Mouse (Mus musculus): Measurements from ENCODE around the gene Ptbp3. TPM values are rescaled to one million over a fixed set of nuclear protein-coding genes. Genes with fewer than 3 reads are reported as not detected.
"Not testable (repeated sequence)": the region's sequence is repeated elsewhere in the genome, so short reads cannot be mapped to it uniquely, and the experiment has no call there.

Gene Ptbp3
- polyA plus RNA-seq, 1 experiment from 2014 or later, result 19.9 TPM

DNA sequence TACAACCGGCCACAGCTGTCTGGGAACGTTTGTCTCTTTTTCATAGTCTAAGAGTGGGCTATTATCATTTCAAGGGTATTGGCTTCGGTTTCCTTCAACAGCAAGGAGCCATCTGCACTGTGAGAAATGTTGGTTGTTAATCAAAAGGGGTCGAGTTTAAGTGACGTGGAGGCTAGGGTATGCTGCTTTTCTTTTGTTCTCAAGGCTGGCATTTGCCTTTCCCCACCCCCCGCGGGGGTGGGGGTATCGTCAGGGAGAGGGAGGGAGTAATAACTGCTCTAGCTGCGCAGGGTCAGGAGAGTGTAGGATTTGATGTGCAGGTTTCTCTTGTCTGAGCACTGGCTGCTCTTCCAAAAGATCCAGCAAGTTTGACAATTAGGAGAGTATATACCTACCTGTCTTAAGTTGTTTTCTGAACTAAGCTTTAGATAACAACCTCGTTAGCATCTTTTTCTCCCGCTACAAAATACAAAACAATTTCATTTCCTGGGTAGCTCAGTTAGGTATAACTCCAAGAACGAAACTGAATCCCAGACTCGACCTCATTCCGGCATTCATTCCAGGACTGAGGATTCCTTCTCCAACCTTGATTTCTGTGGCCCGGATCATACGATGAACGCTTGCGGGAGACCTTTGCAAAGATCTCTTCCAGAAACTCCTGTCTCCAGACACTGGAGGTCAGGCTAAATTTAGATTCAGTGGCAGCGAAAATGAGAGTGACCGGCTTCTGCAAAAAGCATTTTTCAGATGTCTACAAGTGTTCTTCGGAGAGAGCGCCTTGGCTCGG lies 31.5 kb upstream of the Ptbp3 start:
- Histone ChIP-seq H3K36me3 (ENCODE audit: control insufficient read depth, insufficient read depth, low read length) (no peaks in the 10 kb centered on the region), H3K9ac (replicated peaks; ENCODE audit: low read depth, low read length) (peak overlapping the region; percentile 69), H3K4me3 (ENCODE audit: low read depth, low read length) (peak overlapping the region; percentile 70), H3K27ac (ENCODE audit: low read depth, low read length) (peak overlapping the region; percentile 87), H3K4me1 (ENCODE audit: control insufficient read depth, insufficient read depth, low read length) (peaks cover 8% of the 10 kb centered on the region), H3K9me3 (ENCODE audit: control insufficient read depth, low read length) (no peaks in the 10 kb centered on the region), H3K4me2 (ENCODE audit: low read depth, low read length) (peak overlapping the region; percentile 84), H3K27me3 (ENCODE audit: control insufficient read depth, insufficient read depth, low read length) (no peaks in the 10 kb centered on the region)
- WGBS, result 2% methylated on average over 23 of the region's 23 CpGs
- ATAC-seq (ENCODE audit: low read depth), result peak; percentile 60

DNA sequence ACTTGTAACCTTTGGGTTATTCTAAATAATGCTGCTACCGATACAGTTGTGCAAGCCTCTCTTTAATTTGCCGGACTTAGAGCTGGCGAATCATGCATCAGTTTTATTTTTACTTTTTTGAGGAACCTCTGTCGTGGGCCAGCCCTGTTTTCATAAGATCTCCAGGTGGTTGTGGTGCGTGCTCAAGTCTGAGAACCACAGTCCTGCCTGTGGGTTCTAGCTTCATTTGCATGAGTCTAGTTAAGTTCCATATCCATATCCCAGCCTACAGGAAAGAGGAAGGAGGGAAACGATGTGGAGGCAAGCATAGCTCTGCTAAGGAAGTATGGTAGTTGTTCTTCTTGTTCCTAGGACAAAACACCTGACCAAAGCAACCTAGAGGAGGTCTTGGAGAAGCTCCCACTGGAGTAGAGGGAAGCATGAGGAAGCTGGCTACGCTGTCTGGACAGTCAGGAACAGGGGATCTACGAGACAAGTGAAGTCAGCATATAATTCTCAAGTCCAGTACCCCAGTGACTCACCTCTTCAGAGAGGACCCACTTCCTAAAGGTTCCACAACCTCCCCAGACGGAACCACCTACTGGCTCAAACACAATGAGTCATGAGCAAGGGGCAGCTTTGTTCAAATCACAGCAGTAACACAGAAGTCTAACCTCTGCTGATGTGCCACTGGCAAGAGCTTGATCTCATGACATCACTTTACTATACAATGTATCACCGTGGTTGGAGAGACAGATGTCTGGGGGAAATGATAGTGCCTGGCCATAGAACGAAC lies 26.2 kb upstream of the Ptbp3 start:
- 87% methylated on average over 11 of the region's 11 CpGs for WGBS
- Histone ChIP-seq H3K9ac (replicated peaks; ENCODE audit: low read depth, low read length) (no peak overlapping the region), H3K4me2 (ENCODE audit: low read depth, low read length) (no peak overlapping the region), H3K4me1 (ENCODE audit: control insufficient read depth, insufficient read depth, low read length) (peaks cover 8% of the 10 kb centered on the region), H3K27me3 (ENCODE audit: control insufficient read depth, insufficient read depth, low read length) (no peaks in the 10 kb centered on the region), H3K27ac (ENCODE audit: low read depth, low read length) (no peak overlapping the region), H3K9me3 (ENCODE audit: control insufficient read depth, low read length) (no peaks in the 10 kb centered on the region), H3K36me3 (ENCODE audit: control insufficient read depth, insufficient read depth, low read length) (no peaks in the 10 kb centered on the region), H3K4me3 (ENCODE audit: low read depth, low read length) (no peak overlapping the region)
- ATAC-seq (ENCODE audit: low read depth), result no peak

DNA sequence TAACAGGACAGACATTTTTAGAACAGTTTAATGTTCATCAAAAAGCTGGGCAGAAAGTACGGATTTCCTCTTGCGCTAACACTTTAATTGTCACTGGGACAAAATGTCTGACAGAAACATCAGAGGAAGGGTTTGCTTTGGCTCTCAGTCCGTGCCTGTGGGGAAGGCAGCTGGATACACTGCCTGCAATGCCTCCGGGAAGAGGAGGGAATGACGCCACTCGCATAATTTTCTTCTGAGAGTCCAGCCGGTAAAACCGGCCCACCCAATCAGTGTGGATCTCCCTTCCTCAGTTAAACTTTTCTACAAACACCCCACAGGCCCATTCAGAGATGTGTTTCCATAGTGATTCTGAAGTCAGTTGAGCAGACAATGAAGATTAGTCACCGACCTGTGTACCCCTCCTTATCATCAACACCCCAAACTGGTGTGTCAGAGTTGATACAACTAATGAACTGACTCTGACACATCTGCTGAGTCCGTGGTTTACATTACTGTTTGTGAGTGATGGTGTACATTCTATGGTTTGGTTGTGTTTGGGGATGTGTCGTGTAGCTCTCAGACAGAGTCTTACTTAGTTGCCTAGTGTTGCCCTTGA lies 23.5 kb upstream of the Ptbp3 start:
- no peaks in the 10 kb centered on the region for H3K4me1 ChIP-seq (ENCODE audit: control insufficient read depth, insufficient read depth, low read length)
- H3K4me2 ChIP-seq (ENCODE audit: low read depth, low read length), result no peak overlapping the region
- no peaks in the 10 kb centered on the region for H3K27me3 ChIP-seq (ENCODE audit: control insufficient read depth, insufficient read depth, low read length)
- no peak overlapping the region for H3K4me3 ChIP-seq (ENCODE audit: low read depth, low read length)
- no peak overlapping the region for H3K9ac ChIP-seq (replicated peaks; ENCODE audit: low read depth, low read length)
- H3K27ac ChIP-seq (ENCODE audit: low read depth, low read length), result no peak overlapping the region
- no peak for ATAC-seq (ENCODE audit: low read depth)
- WGBS, result 84% methylated on average over 11 of the region's 11 CpGs
- no peaks in the 10 kb centered on the region for H3K9me3 ChIP-seq (ENCODE audit: control insufficient read depth, low read length)
- no peaks in the 10 kb centered on the region for H3K36me3 ChIP-seq (ENCODE audit: control insufficient read depth, insufficient read depth, low read length)

DNA sequence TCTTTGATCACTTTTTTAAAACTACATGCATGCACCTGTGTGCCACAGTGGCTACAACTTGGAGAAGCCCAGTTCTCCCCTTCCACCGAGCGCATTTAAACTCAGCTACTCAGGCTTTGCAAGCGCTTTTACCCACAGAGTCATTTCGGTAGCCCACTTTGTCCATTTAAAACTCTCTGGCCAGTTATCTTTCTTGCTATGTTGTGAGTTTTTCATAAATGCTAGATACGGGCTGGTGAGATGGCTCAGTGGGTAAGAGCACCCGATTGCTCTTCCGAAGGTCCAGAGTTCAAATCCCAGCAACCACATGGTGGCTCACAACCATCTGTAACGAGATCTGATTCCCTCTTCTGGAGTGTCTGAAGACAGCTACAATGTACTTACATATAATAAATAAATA lies 21.4 kb upstream of the Ptbp3 start:
- not testable (repeated sequence) for H3K4me1 ChIP-seq (ENCODE audit: control insufficient read depth, insufficient read depth, low read length); H3K9me3 ChIP-seq (ENCODE audit: control insufficient read depth, low read length); H3K4me2 ChIP-seq (ENCODE audit: low read depth, low read length); H3K27ac ChIP-seq (ENCODE audit: low read depth, low read length); H3K9ac ChIP-seq (replicated peaks; ENCODE audit: low read depth, low read length); H3K36me3 ChIP-seq (ENCODE audit: control insufficient read depth, insufficient read depth, low read length); ATAC-seq (ENCODE audit: low read depth); H3K4me3 ChIP-seq (ENCODE audit: low read depth, low read length); H3K27me3 ChIP-seq (ENCODE audit: control insufficient read depth, insufficient read depth, low read length)
- 99% methylated on average over 7 of the region's 8 CpGs for WGBS

DNA sequence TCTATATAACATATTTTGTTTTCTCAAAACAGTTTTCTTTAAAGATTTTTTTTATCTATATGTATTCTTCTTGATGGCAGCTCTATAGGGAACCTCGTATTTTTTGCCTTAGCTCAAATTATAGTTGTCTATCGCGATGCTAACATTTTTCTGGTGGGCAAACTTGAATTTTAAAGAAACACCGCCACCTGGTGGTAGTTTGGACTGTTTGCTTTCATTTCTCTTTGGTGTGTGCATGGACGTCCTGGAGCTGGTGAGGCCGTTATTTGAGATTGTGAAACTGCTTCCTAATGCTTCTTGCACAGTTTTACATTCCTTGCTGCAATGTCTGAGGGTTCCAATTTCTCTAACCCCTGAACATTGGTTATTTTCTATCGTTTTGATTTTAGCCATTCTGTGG lies 20.4 kb upstream of the Ptbp3 start:
- ATAC-seq (ENCODE audit: low read depth), result peak; percentile 75; the same call in 1 of the 2 replicates
- Histone ChIP-seq H3K27me3 (ENCODE audit: control insufficient read depth, insufficient read depth, low read length) (no peaks in the 10 kb centered on the region), H3K9ac (replicated peaks; ENCODE audit: low read depth, low read length) (no peak overlapping the region), H3K36me3 (ENCODE audit: control insufficient read depth, insufficient read depth, low read length) (no peaks in the 10 kb centered on the region), H3K27ac (ENCODE audit: low read depth, low read length) (no peak overlapping the region), H3K9me3 (ENCODE audit: control insufficient read depth, low read length) (no peaks in the 10 kb centered on the region), H3K4me1 (ENCODE audit: control insufficient read depth, insufficient read depth, low read length) (no peaks in the 10 kb centered on the region), H3K4me2 (ENCODE audit: low read depth, low read length) (no peak overlapping the region), H3K4me3 (ENCODE audit: low read depth, low read length) (no peak overlapping the region)
- WGBS, result 3% methylated on average over 7 of the region's 7 CpGs

DNA sequence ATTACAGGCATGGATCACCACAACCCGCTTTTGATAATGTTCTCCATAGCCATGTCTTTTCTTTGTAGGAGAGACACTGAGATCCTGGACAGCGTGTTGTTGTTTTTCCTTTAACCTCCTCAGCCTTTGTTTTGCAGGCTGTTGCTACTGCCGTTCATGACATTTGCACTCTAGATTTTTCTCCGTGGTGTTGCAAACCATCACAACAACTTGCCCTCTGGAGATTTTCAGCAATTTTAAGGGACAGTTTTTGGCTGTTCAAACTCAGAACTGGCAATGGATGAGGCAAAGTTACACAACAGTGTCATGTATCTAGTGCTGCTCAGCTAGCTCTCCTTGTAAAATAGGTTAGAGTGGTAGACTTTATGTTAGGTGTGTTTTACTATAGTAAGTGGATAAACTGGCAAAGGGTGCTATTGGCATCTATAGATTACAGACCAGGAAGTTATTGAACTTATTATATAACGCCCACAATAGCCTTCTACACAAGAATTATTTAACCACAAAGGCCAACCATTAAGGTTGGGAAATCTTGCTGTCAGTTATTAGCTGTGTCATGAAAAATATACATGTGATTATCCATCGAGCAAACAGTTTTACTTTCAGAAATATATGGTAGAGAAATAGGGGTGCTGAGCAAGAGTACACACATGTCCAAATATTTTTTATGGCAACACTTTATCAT lies 18.6 kb upstream of the Ptbp3 start:
- H3K4me1 ChIP-seq (ENCODE audit: control insufficient read depth, insufficient read depth, low read length), result no peaks in the 10 kb centered on the region
- no peak overlapping the region for H3K9ac ChIP-seq (replicated peaks; ENCODE audit: low read depth, low read length)
- no peaks in the 10 kb centered on the region for H3K9me3 ChIP-seq (ENCODE audit: control insufficient read depth, low read length)
- no peaks in the 10 kb centered on the region for H3K36me3 ChIP-seq (ENCODE audit: control insufficient read depth, insufficient read depth, low read length)
- H3K27ac ChIP-seq (ENCODE audit: low read depth, low read length), result no peak overlapping the region
- H3K27me3 ChIP-seq (ENCODE audit: control insufficient read depth, insufficient read depth, low read length), result no peaks in the 10 kb centered on the region
- H3K4me2 ChIP-seq (ENCODE audit: low read depth, low read length), result no peak overlapping the region
- 88% methylated on average over 6 of the region's 6 CpGs for WGBS
- ATAC-seq (ENCODE audit: low read depth), result no peak
- no peak overlapping the region for H3K4me3 ChIP-seq (ENCODE audit: low read depth, low read length)

DNA sequence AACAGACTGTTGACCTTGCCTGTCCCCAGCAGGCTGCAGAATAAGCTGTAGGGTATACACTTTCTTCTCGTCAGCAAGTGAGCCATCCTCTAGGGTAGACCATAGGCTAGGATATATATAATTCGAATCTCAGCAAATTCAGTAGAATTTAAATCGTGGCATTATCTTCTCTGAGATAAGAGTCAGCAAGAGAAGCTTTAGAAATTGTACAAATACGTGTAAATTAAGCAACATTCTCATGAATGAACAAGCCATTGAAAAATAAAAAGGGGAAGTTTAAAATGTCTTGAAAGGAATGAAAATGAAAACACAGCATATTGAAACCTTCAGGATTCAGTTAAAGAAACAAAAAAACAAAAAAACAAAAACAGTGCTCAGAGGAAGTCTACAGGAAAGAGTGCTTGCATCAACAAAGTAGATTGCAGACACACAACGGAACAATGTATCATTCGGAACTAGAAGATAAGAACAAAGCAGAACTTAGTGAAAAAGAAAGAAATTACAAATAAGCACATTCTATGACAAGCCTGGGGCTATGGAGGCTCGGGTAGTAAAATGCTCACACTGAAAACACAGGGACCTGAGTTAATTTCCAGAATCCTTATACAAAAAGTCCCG lies 16.5 kb upstream of the Ptbp3 start:
- WGBS, result 81% methylated on average over 8 of the region's 8 CpGs
- no peak overlapping the region for H3K9ac ChIP-seq (replicated peaks; ENCODE audit: low read depth, low read length)
- no peaks in the 10 kb centered on the region for H3K9me3 ChIP-seq (ENCODE audit: control insufficient read depth, low read length)
- H3K4me3 ChIP-seq (ENCODE audit: low read depth, low read length), result no peak overlapping the region
- no peaks in the 10 kb centered on the region for H3K4me1 ChIP-seq (ENCODE audit: control insufficient read depth, insufficient read depth, low read length)
- no peaks in the 10 kb centered on the region for H3K36me3 ChIP-seq (ENCODE audit: control insufficient read depth, insufficient read depth, low read length)
- H3K27ac ChIP-seq (ENCODE audit: low read depth, low read length), result no peak overlapping the region
- H3K4me2 ChIP-seq (ENCODE audit: low read depth, low read length), result no peak overlapping the region
- no peak for ATAC-seq (ENCODE audit: low read depth)
- no peaks in the 10 kb centered on the region for H3K27me3 ChIP-seq (ENCODE audit: control insufficient read depth, insufficient read depth, low read length)

DNA sequence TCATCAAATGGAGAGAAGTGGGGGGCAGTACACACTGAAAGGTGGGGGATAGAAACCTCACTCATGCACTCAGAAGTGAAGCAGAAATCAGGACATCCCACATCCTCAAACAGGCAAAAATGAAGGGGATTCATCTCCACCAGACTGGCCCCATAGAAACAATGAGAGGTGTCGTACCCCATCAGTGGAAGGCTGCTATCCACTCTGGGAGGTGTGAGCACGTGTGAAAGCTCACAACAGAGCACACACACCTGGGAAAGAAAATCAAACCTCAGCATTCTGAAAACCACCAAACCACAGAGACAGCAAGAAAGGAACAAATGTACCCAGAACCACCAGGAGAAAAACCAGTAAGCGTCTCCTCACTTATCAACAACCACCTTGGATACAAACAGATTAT lies 15.0 kb upstream of the Ptbp3 start:
- Histone ChIP-seq H3K36me3 (ENCODE audit: control insufficient read depth, insufficient read depth, low read length) (no peaks in the 10 kb centered on the region), H3K4me1 (ENCODE audit: control insufficient read depth, insufficient read depth, low read length) (no peaks in the 10 kb centered on the region), H3K27ac (ENCODE audit: low read depth, low read length) (no peak overlapping the region), H3K4me3 (ENCODE audit: low read depth, low read length) (no peak overlapping the region), H3K27me3 (ENCODE audit: control insufficient read depth, insufficient read depth, low read length) (no peaks in the 10 kb centered on the region), H3K9me3 (ENCODE audit: control insufficient read depth, low read length) (no peaks in the 10 kb centered on the region), H3K4me2 (ENCODE audit: low read depth, low read length) (no peak overlapping the region), H3K9ac (replicated peaks; ENCODE audit: low read depth, low read length) (no peak overlapping the region)
- ATAC-seq (ENCODE audit: low read depth), result no peak
- 76% methylated on average over 3 of the region's 3 CpGs for WGBS

Data from neural tube, embryonic 14.5 days (tissue).